Mouse (Mus musculus) frontal cortex, adult 2 months (tissue): ENCODE data around the gene Glis1. TPM values are rescaled to one million over a fixed set of nuclear protein-coding genes. Genes with fewer than 3 reads are reported as not detected.

Experiments used
- DNase-seq, 2 experiments: peaks; one replicate each; pipeline ENCODE4 v3.0.0; 2022; ENCODE audit warnings: low spot score in 1 of 2; ENCODE audit errors: extremely low spot score in 1 of 2
- polyA plus RNA-seq: library from polyadenylated mRNA; depleted of rRNA; stranded (reverse); fragments of >200 nt; gene quantifications from 2 replicates; pipeline ENCODE4 v1.2.3, GENCODE M21; 2012; rRNA removed

Glis1 gene
- polyA plus RNA-seq: 0.76 and 1.2 TPM in 2 replicates

- DNase-seq: peak; percentile 30 to 59
Measured at GRCm38 (mm10) chr4:107434356-107435237, at the start of gene Glis1. TSS of gene Glis1 (plus strand) at chr4:107434591.

- peak in 1 of 2 experiments; percentile 14 for DNase-seq
Measured at GRCm38 (mm10) chr4:107387038-107387437, 47.4 kb upstream of the Glis1 start.

GRCm38 (mm10) chr4:107387465-107387864 is 46.9 kb upstream of the Glis1 start:
- no peak for DNase-seq

GRCm38 (mm10) chr4:107388291-107388690 is 46.1 kb upstream of the Glis1 start:
- DNase-seq: no peak

- DNase-seq: peak in 1 of 2 experiments; percentile 37
Measured at GRCm38 (mm10) chr4:107389345-107389744, 45.0 kb upstream of the Glis1 start.

- no peak for DNase-seq
Measured at GRCm38 (mm10) chr4:107393771-107394170, 40.6 kb upstream of the Glis1 start.

- no peak for DNase-seq
Measured at GRCm38 (mm10) chr4:107420202-107420601, 14.2 kb upstream of the Glis1 start.

- DNase-seq: no peak
Measured at GRCm38 (mm10) chr4:107421711-107422110, 12.7 kb upstream of the Glis1 start.

GRCm38 (mm10) chr4:107422176-107422575 is 12.2 kb upstream of the Glis1 start:
- DNase-seq: peak in 1 of 2 experiments; percentile 50

GRCm38 (mm10) chr4:107425616-107426015 is 8.8 kb upstream of the Glis1 start:
- DNase-seq: no peak

GRCm38 (mm10) chr4:107426631-107427030 is 7.8 kb upstream of the Glis1 start:
- DNase-seq: peak in 1 of 2 experiments; percentile 69

GRCm38 (mm10) chr4:107432717-107433116 is 1.7 kb upstream of the Glis1 start:
- DNase-seq: peak; percentile 40 to 74

- no peak for DNase-seq
Measured at GRCm38 (mm10) chr4:107433998-107434355, 414 bp upstream of the Glis1 start.

GRCm38 (mm10) chr4:107435238-107435946 is 1.0 kb downstream of the Glis1 start:
- DNase-seq: no peak

GRCm38 (mm10) chr4:107436476-107436875 is 2.1 kb downstream of the Glis1 start:
- no peak for DNase-seq

GRCm38 (mm10) chr4:107438741-107439140 is 4.3 kb downstream of the Glis1 start:
- DNase-seq: no peak

- DNase-seq: no peak
Measured at GRCm38 (mm10) chr4:107440306-107440705, 5.9 kb downstream of the Glis1 start.

GRCm38 (mm10) chr4:107442288-107442687 is 7.9 kb downstream of the Glis1 start:
- DNase-seq: no peak

GRCm38 (mm10) chr4:107442891-107443483 is 8.6 kb downstream of the Glis1 start:
- DNase-seq: no peak

GRCm38 (mm10) chr4:107443621-107444020 is 9.2 kb downstream of the Glis1 start:
- no peak for DNase-seq

GRCm38 (mm10) chr4:107448481-107448880 is 14.1 kb downstream of the Glis1 start:
- peak in 1 of 2 experiments; percentile 10 for DNase-seq
